ENCODE assay signal across 10 mouse cellular contexts in the genomic region with DNA sequence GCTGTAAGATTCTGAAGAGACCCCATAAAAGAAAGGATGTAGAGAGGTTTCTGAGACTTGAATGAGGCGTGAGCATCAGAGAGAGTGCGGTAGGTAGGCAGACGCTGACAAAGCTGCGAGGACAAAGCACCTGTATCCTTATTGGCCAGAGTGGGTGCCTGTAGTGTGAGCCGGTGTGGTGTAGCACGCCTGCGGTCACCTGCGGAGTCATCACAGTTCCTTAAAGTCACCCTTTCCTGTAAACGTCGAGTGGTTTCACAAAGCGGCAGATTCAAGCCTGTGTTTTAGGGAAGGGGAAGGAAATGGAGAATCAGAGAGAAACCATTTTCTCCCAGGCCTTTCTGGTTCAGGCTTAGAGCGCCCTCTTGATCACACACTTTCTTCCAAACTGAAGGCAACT. TPM values are rescaled to one million over a fixed set of nuclear protein-coding genes. Genes with fewer than 3 reads are reported as not detected.
A peak's percentile ranks its signal among the peaks of the same experiment; 100 is the strongest.
DNase-seq lines count a peak whose midpoint lies in the region; ATAC-seq lines count a peak whose summit lies in the region.
"Had no signal": no experiment of that assay in that cellular context is flagged by ENCODE, and none has a peak within 500 bp of the region (broad histone marks: within the 10 kb centered on the region; RNA-seq: fewer than 3 reads in every experiment).

No protein-coding gene starts in this region.

- H3K4me2 ChIP-seq in hindbrain, embryonic 12.5 days (replicated peaks) = no peak overlapping the region
- 0 out of 2 replicates have a peak overlapping the region, but pooled peaks have one; percentile 5 for H3K4me2 ChIP-seq in embryonic facial prominence, embryonic 12.5 days (replicated peaks)

- no peaks in the 10 kb centered on the region for H3K27me3 ChIP-seq in hindbrain, embryonic 10.5 days (ENCODE audit: insufficient read depth, poor library complexity, severe bottlenecking)
- H3K27me3 ChIP-seq in hindbrain, embryonic 12.5 days = peaks cover 6% of the 10 kb centered on the region; the same call in 1 of the 2 replicates
- H3K27me3 ChIP-seq in embryonic facial prominence, embryonic 12.5 days = no peaks in the 10 kb centered on the region

- H3K9me3 ChIP-seq in hindbrain, embryonic 10.5 days = no peaks in the 10 kb centered on the region
- no peaks in the 10 kb centered on the region for H3K9me3 ChIP-seq in hindbrain, embryonic 12.5 days (replicated peaks)
- H3K9me3 ChIP-seq in embryonic facial prominence, embryonic 12.5 days = no peaks in the 10 kb centered on the region

- no peak overlapping the region for H3K9ac ChIP-seq in hindbrain, embryonic 12.5 days
- no peak overlapping the region for H3K9ac ChIP-seq in embryonic facial prominence, embryonic 12.5 days

- peak; percentile 3 for DNase-seq in hindbrain, embryonic 10.5 days (ENCODE audit: low spot score)
- peak; percentile 52 to 65 for DNase-seq in natural killer cell, adult 2 months (ENCODE audit: low spot score in 2 of 2)
- DNase-seq in cerebellum, adult 9-11 months = no peak
- no peak for DNase-seq in right cerebral cortex, postnatal 36 days (ENCODE audit: low spot score in 2 of 2)
- no peak for DNase-seq in ovary, postnatal 14 days (ENCODE audit: low spot score)
- DNase-seq: cerebellum, adult 11 months; lung, postnatal 10 days had no signal

- H3K4me1 ChIP-seq in hindbrain, embryonic 10.5 days (replicated peaks) = 0 out of 2 replicates have a peak, but pooled peaks cover 2% of the 10 kb centered on the region
- no peaks in the 10 kb centered on the region for H3K4me1 ChIP-seq in hindbrain, embryonic 12.5 days
- no peaks in the 10 kb centered on the region for H3K4me1 ChIP-seq in embryonic facial prominence, embryonic 12.5 days

- no peak overlapping the region for H3K4me3 ChIP-seq in hindbrain, embryonic 10.5 days
- no peak overlapping the region for H3K4me3 ChIP-seq in hindbrain, embryonic 12.5 days
- no peak overlapping the region for H3K4me3 ChIP-seq in embryonic facial prominence, embryonic 12.5 days

- H3K36me3 ChIP-seq in hindbrain, embryonic 10.5 days = no peaks in the 10 kb centered on the region
- no peaks in the 10 kb centered on the region for H3K36me3 ChIP-seq in hindbrain, embryonic 12.5 days
- no peaks in the 10 kb centered on the region for H3K36me3 ChIP-seq in embryonic facial prominence, embryonic 12.5 days

- H3K27ac ChIP-seq in hindbrain, embryonic 10.5 days = no peak overlapping the region
- no peak overlapping the region for H3K27ac ChIP-seq in hindbrain, embryonic 12.5 days
- H3K27ac ChIP-seq in embryonic facial prominence, embryonic 12.5 days = no peak overlapping the region

- 43% methylated on average over 12 of the region's 12 CpGs for WGBS in hindbrain, embryonic 10.5 days
- WGBS in hindbrain, embryonic 12.5 days = 43% methylated on average over 12 of the region's 12 CpGs
- WGBS in embryonic facial prominence, embryonic 12.5 days = 41% methylated on average over 12 of the region's 12 CpGs

- ATAC-seq in hindbrain, embryonic 12.5 days (ENCODE audit: low FRiP score) = no peak
- ATAC-seq in CD4-positive, CD25-positive, alpha-beta regulatory T cell, adult 4 months = peak; percentile 85
- ATAC-seq in embryonic facial prominence, embryonic 12.5 days (ENCODE audit: insufficient number of reproducible peaks, insufficient read depth, low FRiP score, low TSS enrichment) = no peak

RNA-seq across cellular contexts. Expression of a gene that starts 13.9 kb away (rescaled TPM):
- polyA plus RNA-seq in hindbrain, embryonic 10.5 days (2016; fragmentation: Nextera tagmentation; extraction: Ambion mirVana) = 0.06 and 0.09 TPM in 2 replicates
- 0.13 and 0.17 TPM in 2 replicates for polyA plus RNA-seq in hindbrain, embryonic 12.5 days (2016; fragmentation: Nextera tagmentation; extraction: Ambion mirVana)
- polyA plus RNA-seq in CD4-positive, CD25-positive, alpha-beta regulatory T cell, adult 4 months (2017; shearing (Covaris generic)) = not detected
- 0.01 TPM in 1 of 2 replicates, not detected in the other for polyA plus RNA-seq in embryonic facial prominence, embryonic 12.5 days (2016; fragmentation: Nextera tagmentation; extraction: Ambion mirVana)

Comparison
In these comparisons a context has a peak if more than half of its experiments do, and no peak if none do; other contexts are left out.
1. DNase-seq: peak in hindbrain, embryonic 10.5 days (single experiment) and natural killer cell, adult 2 months (2 of 2); none in cerebellum, adult 9-11 months (single experiment), right cerebral cortex, postnatal 36 days (0 of 2) and ovary, postnatal 14 days (single experiment).